ENCODE assay signal across 7 mouse cellular contexts in genomic region chr7:140115583-140116328, GRCm38 (mm10). TPM values are rescaled to one million over a fixed set of nuclear protein-coding genes. Genes with fewer than 3 reads are reported as not detected.
DNase-seq lines count a peak whose midpoint lies in the region; ATAC-seq and TF ChIP-seq lines count a peak whose summit lies in the region.

Paox (plus strand) TSS chr7:140115799.

- peaks cover 14% of the 10 kb centered on the region; the same call in 1 of the 2 replicates for H3K36me3 ChIP-seq in ES-E14 (ENCODE audit: control insufficient read depth, insufficient read depth, low read length, poor library complexity, severe bottlenecking)
- peaks cover 22% of the 10 kb centered on the region for H3K36me3 ChIP-seq in forebrain, embryonic 12.5 days (replicated peaks)
- peaks cover 5% of the 10 kb centered on the region; the same call in 1 of the 2 replicates for H3K36me3 ChIP-seq in neural tube, embryonic 14.5 days (ENCODE audit: control insufficient read depth, insufficient read depth, low read length)

- peak within 1 kb of the TSS; percentile 71; the same call in 1 of the 2 replicates for H3K27ac ChIP-seq in ES-E14 (ENCODE audit: insufficient read depth, low read depth, low read length, poor library complexity, severe bottlenecking)
- H3K27ac ChIP-seq in forebrain, embryonic 12.5 days, result peak within 1 kb of the TSS; percentile 65
- H3K27ac ChIP-seq in neural tube, embryonic 14.5 days (ENCODE audit: low read depth, low read length), result peak within 1 kb of the TSS; percentile 78

- peak; percentile 68 for ATAC-seq in forebrain, embryonic 12.5 days (ENCODE audit: low FRiP score)
- ATAC-seq in neural tube, embryonic 14.5 days (ENCODE audit: low read depth), result peak; percentile 73

- in situ Hi-C loops in ES-E14 (cut with MboI; ENCODE audit: low sequenced_read_pairs in 2 of 2, unreplicated experiment in 2 of 2), result no loop called here

- no peaks in the 10 kb centered on the region for H3K9me3 ChIP-seq in ES-E14 (ENCODE audit: control insufficient read depth, insufficient read depth, low read depth, low read length)
- H3K9me3 ChIP-seq in forebrain, embryonic 12.5 days, result no peaks in the 10 kb centered on the region
- no peaks in the 10 kb centered on the region for H3K9me3 ChIP-seq in neural tube, embryonic 14.5 days (ENCODE audit: control insufficient read depth, low read length)

- H3K4me3 ChIP-seq in ES-E14 (ENCODE audit: insufficient read depth in 1 of 2, low read depth in 1 of 2, low read length in 2 of 2, poor library complexity in 1 of 2, severe bottlenecking in 1 of 2), result peak within 1 kb of the TSS; percentile 90 to 98
- H3K4me3 ChIP-seq in forebrain, embryonic 12.5 days (replicated peaks), result peak within 1 kb of the TSS; percentile 78
- peak within 1 kb of the TSS; percentile 64 for H3K4me3 ChIP-seq in neural tube, embryonic 14.5 days (ENCODE audit: low read depth, low read length)

- H3K9ac ChIP-seq in ES-E14 (ENCODE audit: insufficient read depth, low read depth, low read length, poor library complexity, severe bottlenecking), result peak within 1 kb of the TSS; percentile 92
- peak within 1 kb of the TSS; percentile 84 for H3K9ac ChIP-seq in forebrain, embryonic 12.5 days
- H3K9ac ChIP-seq in neural tube, embryonic 14.5 days (replicated peaks; ENCODE audit: low read depth, low read length), result peak within 1 kb of the TSS; percentile 66

- 0 out of 4 replicates have a peak, but pooled peaks cover 1 to 2% of the 10 kb centered on the region in 2 experiments for H3K4me1 ChIP-seq in ES-E14 (ENCODE audit: control insufficient read depth in 2 of 2, insufficient read depth in 2 of 2, low read length in 2 of 2, poor library complexity in 1 of 2)
- peaks cover 4% of the 10 kb centered on the region; the same call in 1 of the 2 replicates for H3K4me1 ChIP-seq in forebrain, embryonic 12.5 days
- H3K4me1 ChIP-seq in neural tube, embryonic 14.5 days (ENCODE audit: control insufficient read depth, insufficient read depth, low read length), result peaks cover 4% of the 10 kb centered on the region; the same call in 1 of the 2 replicates

- 4% methylated on average over 23 of the region's 23 CpGs for WGBS in forebrain, embryonic 12.5 days
- WGBS in neural tube, embryonic 14.5 days, result 2% methylated on average over 23 of the region's 23 CpGs

- no peaks in the 10 kb centered on the region for H3K27me3 ChIP-seq in forebrain, embryonic 12.5 days
- no peaks in the 10 kb centered on the region for H3K27me3 ChIP-seq in neural tube, embryonic 14.5 days (ENCODE audit: control insufficient read depth, insufficient read depth, low read length)

- intact Hi-C loops in heart, postnatal 14 days (cut with DNase I), result no loop called here

- peak within 1 kb of the TSS; percentile 85 for H3K4me2 ChIP-seq in forebrain, embryonic 12.5 days
- H3K4me2 ChIP-seq in neural tube, embryonic 14.5 days (ENCODE audit: low read depth, low read length), result peak within 1 kb of the TSS; percentile 98

- peak; percentile 69 for DNase-seq in ES-E14 (ENCODE audit: low read depth, low spot score)
- no peak for DNase-seq in adrenal gland, postnatal 4 days (ENCODE audit: low spot score in 2 of 2)
- peak; percentile 47 to 63 for DNase-seq in heart, postnatal 14 days
- peak; percentile 56 to 75 for DNase-seq in kidney, postnatal 4 days
- peak; percentile 83 to 86 for DNase-seq in lung, adult 18-20 months

TF ChIP-seq in ES-E14, 5 proteins besides CTCF, POLR2A, EP300 and RAD21:
- no peak for TF ChIP-seq MAFK (IDR thresholded peaks at IDR 0.05; ENCODE audit: insufficient read depth, low read depth, low read length)
- no peak for TF ChIP-seq ZNF384 (IDR thresholded peaks at IDR 0.05; ENCODE audit: low read depth, low read length)
- TF ChIP-seq CHD2 (IDR thresholded peaks at IDR 0.05; ENCODE audit: low read depth, low read length), result no peak
- TF ChIP-seq HCFC1 (IDR thresholded peaks at IDR 0.05; ENCODE audit: borderline replicate concordance, insufficient read depth, low read length), result no peak
- no peak for TF ChIP-seq ZC3H11A (IDR thresholded peaks at IDR 0.05; ENCODE audit: borderline replicate concordance, low read depth, low read length)

RNA-seq across cellular contexts. Expression of gene Paox, which starts in this region (rescaled TPM):
- 9.1 and 15.5 TPM in 2 replicates for total RNA-seq in ES-E14 (2012; rRNA removed)
- 10 to 100 TPM; 20.4 to 21.0 TPM for total RNA-seq in adrenal gland, postnatal 4 days (2021)
- 9.3 and 11.1 TPM in 2 replicates for polyA plus RNA-seq in forebrain, embryonic 12.5 days (2016; fragmentation: Nextera tagmentation; extraction: Ambion mirVana)
- total RNA-seq in heart, postnatal 14 days (2021), result 1 to 10 TPM; 3.6 to 3.9 TPM
- 9.2 and 9.9 TPM in 2 replicates for polyA plus RNA-seq in neural tube, embryonic 14.5 days (2014; fragmentation: Nextera tagmentation; extraction: Ambion mirVana)

Comparison
In these comparisons a context has a peak if more than half of its experiments do, and no peak if none do; other contexts are left out.
1. DNase-seq: peak in ES-E14 (single experiment), heart, postnatal 14 days (2 of 2), kidney, postnatal 4 days (2 of 2) and lung, adult 18-20 months (2 of 2); none in adrenal gland, postnatal 4 days (0 of 2).
2. Peak in every context shown above with its lines, with median percentiles within 50 percentile points of each other: H3K27ac ChIP-seq, H3K4me3 ChIP-seq and H3K9ac ChIP-seq.